In genomic region chr14:55223172-55223571, GRCm38 (mm10) we compare ENCODE assay signal across 15 mouse cellular contexts. TPM values are rescaled to one million over a fixed set of nuclear protein-coding genes. Genes with fewer than 3 reads are reported as not detected.
DNase-seq lines count a peak whose midpoint lies in the region; ATAC-seq lines count a peak whose summit lies in the region.
"Had no signal": no experiment of that assay in that cellular context is flagged by ENCODE, and none has a peak within 500 bp of the region (broad histone marks: within the 10 kb centered on the region; RNA-seq: fewer than 3 reads in every experiment).

No protein-coding gene starts in this region.

- no peak overlapping the region for H3K9ac ChIP-seq in embryonic facial prominence, embryonic 11.5 days (replicated peaks; ENCODE audit: low read length)
- H3K9ac ChIP-seq in lung, embryonic 16.5 days (ENCODE audit: low read length), result no peak overlapping the region
- no peak overlapping the region for H3K9ac ChIP-seq in hindbrain, embryonic 16.5 days (ENCODE audit: low read depth, low read length)
- H3K9ac ChIP-seq: embryonic facial prominence, embryonic 13.5 days had no signal

- no peaks in the 10 kb centered on the region for H3K36me3 ChIP-seq in embryonic facial prominence, embryonic 11.5 days (replicated peaks; ENCODE audit: control insufficient read depth, insufficient read depth, low read depth, low read length)
- no peaks in the 10 kb centered on the region for H3K36me3 ChIP-seq in embryonic facial prominence, embryonic 10.5 days (replicated peaks)
- H3K36me3 ChIP-seq in lung, embryonic 16.5 days (ENCODE audit: control insufficient read depth, insufficient read depth, low read length), result no peaks in the 10 kb centered on the region
- H3K36me3 ChIP-seq in hindbrain, embryonic 16.5 days (ENCODE audit: control insufficient read depth, insufficient read depth, low read length), result no peaks in the 10 kb centered on the region
- H3K36me3 ChIP-seq: embryonic facial prominence, embryonic 13.5 days had no signal

- WGBS in embryonic facial prominence, embryonic 11.5 days, result 20% methylated on average over 1 of the region's 1 CpGs
- WGBS in embryonic facial prominence, embryonic 10.5 days, result 40% methylated on average over 1 of the region's 1 CpGs
- WGBS in lung, embryonic 16.5 days, result 6% methylated on average over 1 of the region's 1 CpGs
- WGBS in hindbrain, embryonic 16.5 days, result 20% methylated on average over 1 of the region's 1 CpGs

- DNase-seq in embryonic facial prominence, embryonic 11.5 days (ENCODE audit: low spot score), result peak; percentile 7
- no peak for DNase-seq in embryonic facial prominence, embryonic 10.5 days (ENCODE audit: low spot score)
- DNase-seq in kidney, postnatal 14 days, result peak; percentile 6
- DNase-seq in kidney, adult 8-10 months, result no peak
- no peak for DNase-seq in lung, adult 18-20 months
- DNase-seq: lung, postnatal 4 days; thymus, postnatal 14 days had no signal

- H3K4me1 ChIP-seq in embryonic facial prominence, embryonic 11.5 days (ENCODE audit: control insufficient read depth, insufficient read depth, low read length), result no peaks in the 10 kb centered on the region
- H3K4me1 ChIP-seq in embryonic facial prominence, embryonic 10.5 days, result no peaks in the 10 kb centered on the region
- H3K4me1 ChIP-seq in lung, embryonic 16.5 days (replicated peaks; ENCODE audit: control insufficient read depth, insufficient read depth, low read length), result no peaks in the 10 kb centered on the region
- H3K4me1 ChIP-seq in hindbrain, embryonic 16.5 days (ENCODE audit: control insufficient read depth, insufficient read depth, low read depth, low read length), result no peaks in the 10 kb centered on the region; the same call in 1 of the 2 replicates

- no peak for ATAC-seq in embryonic facial prominence, embryonic 11.5 days (replicated peaks; ENCODE audit: insufficient number of reproducible peaks, low FRiP score, low TSS enrichment, low read depth)
- peak; percentile 45; the same call in 1 of the 2 replicates for ATAC-seq in lung, embryonic 16.5 days (ENCODE audit: low read depth)
- peak; percentile 84 for ATAC-seq in hindbrain, embryonic 16.5 days
- ATAC-seq in erythroblast, adult 5-6 weeks (replicated peaks; ENCODE audit: low FRiP score, poor library complexity, severe bottlenecking), result no peak

- no peaks in the 10 kb centered on the region for H3K9me3 ChIP-seq in embryonic facial prominence, embryonic 11.5 days (replicated peaks; ENCODE audit: control insufficient read depth, low read length)
- H3K9me3 ChIP-seq in embryonic facial prominence, embryonic 10.5 days, result no peaks in the 10 kb centered on the region
- H3K9me3 ChIP-seq in lung, embryonic 16.5 days (ENCODE audit: control insufficient read depth, low read length), result no peaks in the 10 kb centered on the region
- no peaks in the 10 kb centered on the region for H3K9me3 ChIP-seq in hindbrain, embryonic 16.5 days (ENCODE audit: control insufficient read depth, low read length)
- H3K9me3 ChIP-seq: embryonic facial prominence, embryonic 13.5 days had no signal

- H3K27me3 ChIP-seq in embryonic facial prominence, embryonic 11.5 days (ENCODE audit: control insufficient read depth, insufficient read depth, low read length), result no peaks in the 10 kb centered on the region
- no peaks in the 10 kb centered on the region for H3K27me3 ChIP-seq in embryonic facial prominence, embryonic 10.5 days (replicated peaks; ENCODE audit: low read depth, poor library complexity, severe bottlenecking)
- H3K27me3 ChIP-seq in lung, embryonic 16.5 days (ENCODE audit: control insufficient read depth, insufficient read depth, low read depth, low read length), result no peaks in the 10 kb centered on the region
- H3K27me3 ChIP-seq in hindbrain, embryonic 16.5 days (replicated peaks; ENCODE audit: control insufficient read depth, insufficient read depth, low read length), result no peaks in the 10 kb centered on the region
- H3K27me3 ChIP-seq: embryonic facial prominence, embryonic 13.5 days had no signal

- no peak overlapping the region for H3K27ac ChIP-seq in embryonic facial prominence, embryonic 11.5 days (replicated peaks; ENCODE audit: low read depth, low read length)
- no peak overlapping the region for H3K27ac ChIP-seq in embryonic facial prominence, embryonic 10.5 days (replicated peaks)
- no peak overlapping the region for H3K27ac ChIP-seq in lung, embryonic 16.5 days (ENCODE audit: low read length)
- no peak overlapping the region for H3K27ac ChIP-seq in hindbrain, embryonic 16.5 days (ENCODE audit: low read depth, low read length)
- H3K27ac ChIP-seq: embryonic facial prominence, embryonic 13.5 days had no signal

- H3K4me2 ChIP-seq in embryonic facial prominence, embryonic 11.5 days (ENCODE audit: low read depth, low read length), result no peak overlapping the region
- no peak overlapping the region for H3K4me2 ChIP-seq in lung, embryonic 16.5 days (ENCODE audit: low read depth, low read length)
- no peak overlapping the region for H3K4me2 ChIP-seq in hindbrain, embryonic 16.5 days (ENCODE audit: low read length)
- H3K4me2 ChIP-seq: embryonic facial prominence, embryonic 13.5 days had no signal

- no peak overlapping the region for H3K4me3 ChIP-seq in embryonic facial prominence, embryonic 11.5 days (ENCODE audit: low read depth, low read length)
- H3K4me3 ChIP-seq in embryonic facial prominence, embryonic 10.5 days, result no peak overlapping the region
- no peak overlapping the region for H3K4me3 ChIP-seq in lung, embryonic 16.5 days (ENCODE audit: low read length)
- H3K4me3 ChIP-seq in hindbrain, embryonic 16.5 days (ENCODE audit: low read length), result no peak overlapping the region
- H3K4me3 ChIP-seq: embryonic facial prominence, embryonic 13.5 days had no signal

RNA-seq across cellular contexts. Expression of gene Dhrs2, which starts 1.4 kb away (rescaled TPM):
- 0.52 TPM in 1 of 2 replicates, not detected in the other for polyA plus RNA-seq in embryonic facial prominence, embryonic 11.5 days (2014; fragmentation: Nextera tagmentation; extraction: Ambion mirVana)
- not detected in 2 replicates for polyA plus RNA-seq in embryonic facial prominence, embryonic 10.5 days (2016; fragmentation: Nextera tagmentation; extraction: Ambion mirVana)
- polyA plus RNA-seq in lung, embryonic 16.5 days (2015; fragmentation: Nextera tagmentation; extraction: Ambion mirVana), result 0.24 and 0.28 TPM in 2 replicates
- polyA plus RNA-seq in hindbrain, embryonic 16.5 days (2015; fragmentation: Nextera tagmentation; extraction: Ambion mirVana), result 1.4 and 1.9 TPM in 2 replicates
- not detected in 2 replicates for total RNA-seq in erythroblast, adult 5-6 weeks (2015; ENCODE audit: low replicate concordance)
- total RNA-seq in erythroblast, adult 5-6 weeks (2017; ENCODE audit: low replicate concordance), result not detected in 2 replicates
- total RNA-seq: heart, adult 8-10 months; left cerebral cortex, adult 8-10 months; monocyte, adult 5-6 weeks had no signal
- polyA plus RNA-seq: C2C12 had no signal

Comparison
In these comparisons a context has a peak if more than half of its experiments do, and no peak if none do; other contexts are left out.
1. DNase-seq: peak in embryonic facial prominence, embryonic 11.5 days (single experiment) and kidney, postnatal 14 days (single experiment); none in embryonic facial prominence, embryonic 10.5 days (single experiment), kidney, adult 8-10 months (0 of 2) and lung, adult 18-20 months (0 of 2).
2. ATAC-seq: peak in lung, embryonic 16.5 days (single experiment) and hindbrain, embryonic 16.5 days (single experiment); none in embryonic facial prominence, embryonic 11.5 days (single experiment) and erythroblast, adult 5-6 weeks (single experiment).